Mouse (Mus musculus) naive thymus-derived CD4-positive, alpha-beta T cell, adult 2 months (primary cell): Measurements from ENCODE around the gene Olfr309.
"Not testable (repeated sequence)": the region's sequence is repeated elsewhere in the genome, so short reads cannot be mapped to it uniquely, and the experiment has no call there.

Experiments
- DNase-seq: peaks from one replicate; pipeline ENCODE4 v3.0.0-alpha.2; 2011; ENCODE audit warnings: low read depth

Gene Olfr309

GRCm38 (mm10) chr7:86313608-86314007, at the start of gene Olfr309:
Olfr309 (minus strand) TSS chr7:86313708.
- no peak for DNase-seq

- not testable (repeated sequence) for DNase-seq
Measured at GRCm38 (mm10) chr7:86346296-86346695, 32.8 kb upstream of the Olfr309 start.

GRCm38 (mm10) chr7:86344253-86344652, 30.7 kb upstream of the Olfr309 start:
- DNase-seq = no peak

- no peak for DNase-seq
Measured at GRCm38 (mm10) chr7:86342881-86343565, 29.5 kb upstream of the Olfr309 start.

- no peak for DNase-seq
Measured at GRCm38 (mm10) chr7:86337486-86337885, 24.0 kb upstream of the Olfr309 start, which contains the start of gene Olfr307. Olfr307 (minus strand) TSS chr7:86337586.

GRCm38 (mm10) chr7:86325530-86325929, 12.0 kb upstream of the Olfr309 start, which contains the start of gene Olfr308:
Olfr308 (minus strand) TSS chr7:86325630.
- DNase-seq = no peak

- no peak for DNase-seq
Measured at GRCm38 (mm10) chr7:86321323-86321722, 7.8 kb upstream of the Olfr309 start.

- no peak for DNase-seq
Measured at GRCm38 (mm10) chr7:86277072-86277471, 36.4 kb downstream of the Olfr309 start, which contains the start of gene Olfr310. Olfr310 (minus strand) TSS chr7:86277172.
